Mouse (Mus musculus) heart, embryonic 11.5 days (tissue): ENCODE results near the gene Fuca1. TPM values are rescaled to one million over a fixed set of nuclear protein-coding genes. Genes with fewer than 3 reads are reported as not detected.

Source experiments
- ATAC-seq: fragments of 200-750 bp; cut with Nextera tagmentation; replicated peaks from 2 replicates; pipeline ENCODE4 v1.8.0; 2017; ENCODE audit warnings: moderate library complexity; ENCODE audit not compliant: insufficient number of reproducible peaks, low FRiP score, low TSS enrichment
- H3K27ac ChIP-seq: fragments of 300-500 bp; sonication (generic); 2 replicates; pipeline ENCODE4 v1.5.1; 2014; ENCODE audit warnings: mild to moderate bottlenecking, low read depth, low read length
- H3K27me3 ChIP-seq: fragments of 300-500 bp; sonication (generic); 2 replicates; pipeline ENCODE4 v1.6.1; 2014; ENCODE audit warnings: mild to moderate bottlenecking, low read length, mixed read lengths; ENCODE audit not compliant: control insufficient read depth, insufficient read depth
- H3K36me3 ChIP-seq: fragments of 300-500 bp; sonication (generic); 2 replicates; pipeline ENCODE4 v1.6.1; 2014; ENCODE audit warnings: mild to moderate bottlenecking, low read length, moderate library complexity, mixed read lengths; ENCODE audit not compliant: control insufficient read depth, insufficient read depth
- H3K4me1 ChIP-seq: fragments of 300-500 bp; sonication (generic); 2 replicates; pipeline ENCODE4 v1.6.1; 2014; ENCODE audit warnings: low read length; ENCODE audit not compliant: control insufficient read depth, insufficient read depth
- H3K4me2 ChIP-seq: fragments of 300-500 bp; sonication (generic); 2 replicates; pipeline ENCODE4 v1.6.1; 2014; ENCODE audit warnings: mild to moderate bottlenecking, moderate library complexity
- H3K4me3 ChIP-seq: fragments of 300-500 bp; sonication (generic); 2 replicates; pipeline ENCODE4 v1.5.1; 2014; ENCODE audit warnings: low read depth, low read length
- H3K9ac ChIP-seq: fragments of 300-500 bp; sonication (generic); 2 replicates; pipeline ENCODE4 v1.6.1; 2014; ENCODE audit warnings: mild to moderate bottlenecking, low read depth, low read length, moderate library complexity
- H3K9me3 ChIP-seq: fragments of 300-500 bp; sonication (generic); replicated peaks from 2 replicates; pipeline ENCODE4 v1.6.1; 2016; ENCODE audit warnings: low read length; ENCODE audit not compliant: control insufficient read depth
- WGBS: fragments of 180-500 bp; shearing (Covaris S2); extraction: QIAGEN DNeasy Blood & Tissue Kit; methylation state at CpG from one replicate; pipeline ENCODE4 v1.1.7; 2014; ENCODE audit not compliant: insufficient replicate concordance; 5-methylcytosine and 5-hydroxymethylcytosine counted together
- polyA plus RNA-seq: library from polyadenylated mRNA; unstranded; fragments of >200 nt; fragmentation: Nextera tagmentation; extraction: Ambion mirVana; gene quantifications from 2 replicates; pipeline ENCODE4 v1.2.1, GENCODE M21; 2014

The Fuca1 gene
- polyA plus RNA-seq, 1 experiment from 2014 or later: 42.4 TPM

DNA sequence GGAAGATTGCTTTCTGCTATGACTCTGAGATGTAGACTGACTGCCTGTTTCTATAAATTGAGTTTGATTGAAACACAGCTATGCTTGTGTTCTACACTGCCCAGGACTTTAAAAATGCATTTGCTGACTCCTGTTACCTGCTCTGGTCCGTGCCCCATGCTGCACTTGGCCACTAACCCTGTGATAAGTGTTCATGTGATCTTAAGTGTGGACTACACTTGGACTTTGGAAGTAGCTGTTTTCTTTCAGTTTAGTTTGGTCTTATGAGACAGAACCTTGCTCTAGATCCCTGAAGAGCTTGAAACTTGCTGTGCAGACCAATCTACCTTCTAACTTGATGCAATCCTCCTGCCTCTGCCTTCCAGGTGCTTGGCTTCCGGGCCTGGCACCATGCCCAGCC lies 3.9 kb downstream of the Fuca1 start:
- no peaks in the 10 kb centered on the region for H3K9me3 ChIP-seq
- H3K27ac ChIP-seq: no peak overlapping the region
- ATAC-seq: no peak
- H3K36me3 ChIP-seq: no peaks in the 10 kb centered on the region
- H3K9ac ChIP-seq: no peak overlapping the region
- H3K27me3 ChIP-seq: no peaks in the 10 kb centered on the region
- no peak overlapping the region for H3K4me3 ChIP-seq
- 84% methylated on average over 2 of the region's 2 CpGs for WGBS
- peaks cover 8% of the 10 kb centered on the region; the same call in 1 of the 2 replicates for H3K4me1 ChIP-seq
- H3K4me2 ChIP-seq: no peak overlapping the region

DNA sequence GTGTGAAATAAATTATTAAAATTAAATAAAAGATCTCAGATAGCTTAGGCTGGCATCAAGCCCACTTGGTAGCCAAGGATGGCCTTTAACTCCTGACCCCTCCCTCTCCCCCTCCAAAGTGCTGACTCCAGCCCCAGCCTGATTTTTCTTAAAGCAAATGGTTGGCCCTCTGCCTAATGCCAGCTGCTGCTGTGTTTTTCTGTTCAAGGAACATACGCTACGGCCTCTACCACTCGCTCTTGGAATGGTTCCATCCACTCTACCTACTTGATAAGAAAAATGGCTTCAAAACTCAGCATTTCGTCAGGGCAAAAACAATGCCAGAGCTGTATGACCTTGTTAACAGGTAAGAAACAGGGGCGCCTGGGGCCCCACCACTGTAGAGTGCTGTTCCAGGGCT lies 4.8 kb downstream of the Fuca1 start:
- no peak overlapping the region for H3K4me2 ChIP-seq
- H3K9me3 ChIP-seq: no peaks in the 10 kb centered on the region
- H3K9ac ChIP-seq: no peak overlapping the region
- H3K36me3 ChIP-seq: no peaks in the 10 kb centered on the region
- no peak for ATAC-seq
- no peak overlapping the region for H3K27ac ChIP-seq
- H3K27me3 ChIP-seq: no peaks in the 10 kb centered on the region
- no peak overlapping the region for H3K4me3 ChIP-seq
- peaks cover 8% of the 10 kb centered on the region; the same call in 1 of the 2 replicates for H3K4me1 ChIP-seq
- 69% methylated on average over 5 of the region's 5 CpGs for WGBS

DNA sequence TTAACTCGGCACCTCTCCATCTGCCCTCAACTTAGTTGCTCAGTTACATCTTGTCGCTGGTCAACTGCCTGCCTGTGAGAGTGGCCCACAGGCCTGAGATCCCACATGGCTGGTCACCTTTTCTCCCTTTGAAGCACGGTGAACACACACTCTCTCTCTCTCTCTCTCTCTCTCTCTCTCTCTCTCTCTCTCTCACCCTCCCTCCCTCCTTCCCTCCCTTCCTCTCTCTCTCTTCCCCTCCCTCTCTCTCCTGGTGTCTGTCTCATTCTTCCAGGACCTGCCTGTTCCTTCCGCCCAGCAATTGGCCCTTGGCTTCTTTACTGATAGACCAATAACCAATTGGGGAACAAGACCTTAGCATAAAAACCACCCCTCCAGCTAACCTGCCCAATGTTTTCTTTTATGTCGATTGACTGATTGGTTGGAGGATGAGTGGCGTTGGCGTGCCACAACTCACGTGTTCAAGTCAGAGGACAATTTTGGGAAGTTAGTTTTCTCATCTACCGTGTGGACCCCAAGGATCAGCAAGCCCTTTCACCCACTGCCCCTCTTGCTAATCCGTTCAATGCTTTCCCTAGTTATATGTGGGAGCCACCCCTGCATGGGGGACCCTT lies 5.8 kb downstream of the Fuca1 start:
- Histone ChIP-seq H3K4me1 (peaks cover 8% of the 10 kb centered on the region; the same call in 1 of the 2 replicates), H3K36me3 (no peaks in the 10 kb centered on the region), H3K4me3 (no peak overlapping the region), H3K4me2 (no peak overlapping the region), H3K27me3 (no peaks in the 10 kb centered on the region), H3K9me3 (no peaks in the 10 kb centered on the region), H3K9ac (no peak overlapping the region), H3K27ac (no peak overlapping the region)
- WGBS: 72% methylated on average over 10 of the region's 10 CpGs
- no peak for ATAC-seq

DNA sequence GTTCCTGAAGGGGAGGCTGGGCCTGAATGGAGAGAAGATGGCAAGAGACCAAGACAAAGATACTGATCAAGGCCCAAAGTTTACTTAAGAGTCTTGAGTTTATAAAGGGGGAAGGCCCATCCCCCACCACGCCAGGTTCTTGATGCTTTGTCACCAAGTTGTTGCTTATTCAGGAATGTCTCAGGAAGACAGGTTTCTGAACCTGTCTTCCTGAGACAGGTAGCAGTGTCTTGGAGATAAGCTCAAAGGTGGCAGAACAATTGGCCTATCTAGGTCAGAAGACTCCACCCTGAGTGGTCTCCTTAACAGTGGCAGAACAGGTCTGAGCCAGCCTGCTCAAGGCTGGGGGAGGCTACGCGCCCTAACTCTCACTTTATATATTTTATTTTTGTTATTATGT lies 6.3 kb downstream of the Fuca1 start:
- no peak overlapping the region for H3K9ac ChIP-seq
- no peak overlapping the region for H3K27ac ChIP-seq
- no peaks in the 10 kb centered on the region for H3K27me3 ChIP-seq
- no peak for ATAC-seq
- peaks cover 5% of the 10 kb centered on the region; the same call in 1 of the 2 replicates for H3K4me1 ChIP-seq
- 84% methylated on average over 3 of the region's 3 CpGs for WGBS
- no peak overlapping the region for H3K4me2 ChIP-seq
- no peak overlapping the region for H3K4me3 ChIP-seq
- H3K36me3 ChIP-seq: no peaks in the 10 kb centered on the region
- no peaks in the 10 kb centered on the region for H3K9me3 ChIP-seq

DNA sequence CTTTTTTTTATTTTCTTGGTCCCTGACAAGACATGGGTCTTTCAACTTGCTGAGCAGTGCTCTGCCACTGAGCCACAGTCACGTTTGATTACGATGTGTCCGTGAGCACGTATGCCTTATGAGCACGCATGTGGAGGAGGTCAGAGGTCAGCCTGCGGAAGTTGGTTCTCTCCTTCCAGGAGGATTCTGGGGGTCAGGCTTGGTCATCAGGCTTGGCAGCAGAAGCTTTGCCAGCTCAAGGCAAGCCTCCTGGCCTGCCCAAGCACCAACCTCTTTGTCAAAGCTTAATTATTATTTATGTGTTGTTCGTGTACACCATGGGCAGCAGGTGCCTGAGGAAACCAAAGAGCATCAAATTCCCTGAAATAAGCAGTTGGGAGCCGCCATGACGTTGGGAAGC lies 7.8 kb downstream of the Fuca1 start:
- Histone ChIP-seq H3K4me3 (no peak overlapping the region), H3K9me3 (no peaks in the 10 kb centered on the region), H3K4me2 (no peak overlapping the region), H3K36me3 (no peaks in the 10 kb centered on the region), H3K27me3 (no peaks in the 10 kb centered on the region), H3K4me1 (peaks cover 2% of the 10 kb centered on the region; the same call in 1 of the 2 replicates), H3K9ac (no peak overlapping the region), H3K27ac (no peak overlapping the region)
- 88% methylated on average over 9 of the region's 9 CpGs for WGBS
- no peak for ATAC-seq

DNA sequence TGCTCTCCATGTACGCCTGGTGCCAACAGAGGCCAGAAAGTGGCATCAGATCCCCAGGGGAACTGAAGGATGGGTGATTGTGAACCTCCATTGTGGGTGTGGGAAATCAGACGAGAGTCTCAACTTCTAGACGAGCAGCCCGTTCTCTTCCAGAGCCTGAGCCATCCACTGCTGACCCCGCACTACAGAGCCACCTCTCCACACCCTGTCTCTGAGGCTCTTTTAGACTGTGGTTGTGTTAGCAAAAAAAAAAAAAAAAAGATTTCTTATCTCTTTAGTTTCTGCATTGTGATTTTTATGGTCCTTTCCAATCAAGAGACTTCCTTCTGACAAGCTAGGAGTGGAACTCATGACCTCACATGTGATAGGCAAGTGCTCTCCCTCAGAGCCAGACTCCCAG lies 8.9 kb downstream of the Fuca1 start:
- H3K36me3 ChIP-seq: no peaks in the 10 kb centered on the region
- H3K4me3 ChIP-seq: no peak overlapping the region
- 81% methylated on average over 5 of the region's 5 CpGs for WGBS
- no peak overlapping the region for H3K4me2 ChIP-seq
- H3K27me3 ChIP-seq: no peaks in the 10 kb centered on the region
- no peak for ATAC-seq
- no peak overlapping the region for H3K9ac ChIP-seq
- peaks cover 2% of the 10 kb centered on the region; the same call in 1 of the 2 replicates for H3K4me1 ChIP-seq
- no peak overlapping the region for H3K27ac ChIP-seq
- H3K9me3 ChIP-seq: no peaks in the 10 kb centered on the region

DNA sequence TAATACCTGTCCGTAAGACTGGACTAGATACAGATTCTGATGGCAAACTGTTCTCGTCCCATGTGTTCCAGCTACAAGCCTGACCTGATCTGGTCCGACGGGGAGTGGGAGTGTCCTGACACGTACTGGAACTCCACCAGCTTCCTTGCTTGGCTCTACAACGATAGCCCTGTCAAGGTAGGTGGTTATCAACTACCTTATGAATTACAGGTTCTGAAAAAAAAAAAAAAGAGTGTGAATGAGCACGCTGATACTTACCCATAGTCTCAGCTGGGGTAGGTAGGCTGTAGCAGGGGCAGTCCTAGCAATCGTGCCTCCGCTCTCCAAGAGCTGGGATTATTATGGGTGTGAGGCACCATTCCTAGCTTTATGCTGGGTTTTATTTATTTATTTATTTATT lies 9.3 kb downstream of the Fuca1 start:
- no peaks in the 10 kb centered on the region for H3K9me3 ChIP-seq
- H3K4me3 ChIP-seq: no peak overlapping the region
- no peak overlapping the region for H3K4me2 ChIP-seq
- 86% methylated on average over 9 of the region's 9 CpGs for WGBS
- H3K36me3 ChIP-seq: no peaks in the 10 kb centered on the region
- H3K27ac ChIP-seq: no peak overlapping the region
- H3K27me3 ChIP-seq: no peaks in the 10 kb centered on the region
- H3K4me1 ChIP-seq: peaks cover 2% of the 10 kb centered on the region; the same call in 1 of the 2 replicates
- H3K9ac ChIP-seq: no peak overlapping the region
- no peak for ATAC-seq

DNA sequence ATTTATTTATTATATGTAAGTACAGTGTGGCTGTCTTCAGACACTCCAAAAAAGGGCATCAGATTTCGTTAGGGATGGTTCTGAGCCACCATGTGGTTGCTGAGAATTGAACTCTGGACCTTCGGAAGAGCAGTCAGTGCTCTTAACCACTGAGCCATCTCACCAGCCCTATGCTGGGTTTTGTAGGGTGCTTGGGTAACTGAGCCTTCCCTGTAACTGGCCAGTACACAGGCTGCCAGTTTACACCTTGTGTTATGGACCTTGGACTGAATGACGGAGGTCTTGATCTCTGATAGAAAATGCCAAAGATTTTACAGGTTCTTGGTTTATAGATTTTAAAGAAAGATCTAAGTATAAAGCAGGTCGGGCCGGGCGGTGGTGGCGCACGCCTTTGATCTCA lies 9.7 kb downstream of the Fuca1 start:
- no peaks in the 10 kb centered on the region for H3K36me3 ChIP-seq
- 91% methylated on average over 8 of the region's 8 CpGs for WGBS
- no peak for ATAC-seq

DNA sequence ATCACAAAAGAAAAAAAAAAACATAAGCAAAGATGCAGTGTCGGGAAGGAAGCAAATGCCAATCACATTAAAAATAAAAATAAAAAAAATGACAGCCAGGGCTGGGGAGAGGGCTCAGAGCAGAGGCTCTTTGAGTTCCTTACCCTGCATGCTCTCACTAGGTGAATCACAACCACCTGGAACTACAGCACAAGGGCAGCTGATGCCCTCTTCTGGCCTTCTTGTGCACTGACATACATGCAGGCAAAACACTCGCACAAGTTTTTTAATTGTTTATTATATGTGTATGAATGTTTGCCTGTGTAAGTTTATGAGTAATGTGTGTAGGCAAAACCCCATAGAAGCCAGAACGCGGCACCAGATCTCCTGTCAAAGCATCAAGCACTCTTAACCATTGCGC lies 11.3 kb downstream of the Fuca1 start:
- no peak overlapping the region for H3K9ac ChIP-seq
- no peak for ATAC-seq
- no peak overlapping the region for H3K4me3 ChIP-seq
- H3K9me3 ChIP-seq: no peaks in the 10 kb centered on the region
- no peaks in the 10 kb centered on the region for H3K36me3 ChIP-seq
- H3K27ac ChIP-seq: no peak overlapping the region
- peaks cover 4% of the 10 kb centered on the region; the same call in 1 of the 2 replicates for H3K4me1 ChIP-seq
- no peaks in the 10 kb centered on the region for H3K27me3 ChIP-seq
- 62% methylated on average over 5 of the region's 5 CpGs for WGBS
- H3K4me2 ChIP-seq: no peak overlapping the region

More for the DNA sequence above, 9.7 kb downstream of the Fuca1 start:
- Histone ChIP-seq H3K9ac (no peak overlapping the region), H3K27me3 (no peaks in the 10 kb centered on the region), H3K4me2 (no peak overlapping the region), H3K27ac (no peak overlapping the region), H3K4me3 (no peak overlapping the region), H3K4me1 (peaks cover 3% of the 10 kb centered on the region; the same call in 1 of the 2 replicates), H3K9me3 (no peaks in the 10 kb centered on the region)
